Mouse (Mus musculus) adrenal gland, adult 2 months (tissue): ENCODE measurements around the gene Igf2bp2. TPM values are rescaled to one million over a fixed set of nuclear protein-coding genes. Genes with fewer than 3 reads are reported as not detected.

Experiments
- DNase-seq: peaks from one replicate; pipeline ENCODE4 v3.0.0; 2021
- polyA plus RNA-seq: library from polyadenylated mRNA; depleted of rRNA; stranded (reverse); fragments of >200 nt; gene quantifications from 2 replicates; pipeline ENCODE4 v1.2.3, GENCODE M21; 2012
- total RNA-seq, 2 experiments: library from RNA; stranded (reverse); gene quantifications; 2 replicates each; pipeline ENCODE4 v1.2.3; 2021

Gene Igf2bp2
- total and polyA plus RNA-seq, 3 experiments, result 3.5 to 9.0 (median 7.3) TPM

DNA sequence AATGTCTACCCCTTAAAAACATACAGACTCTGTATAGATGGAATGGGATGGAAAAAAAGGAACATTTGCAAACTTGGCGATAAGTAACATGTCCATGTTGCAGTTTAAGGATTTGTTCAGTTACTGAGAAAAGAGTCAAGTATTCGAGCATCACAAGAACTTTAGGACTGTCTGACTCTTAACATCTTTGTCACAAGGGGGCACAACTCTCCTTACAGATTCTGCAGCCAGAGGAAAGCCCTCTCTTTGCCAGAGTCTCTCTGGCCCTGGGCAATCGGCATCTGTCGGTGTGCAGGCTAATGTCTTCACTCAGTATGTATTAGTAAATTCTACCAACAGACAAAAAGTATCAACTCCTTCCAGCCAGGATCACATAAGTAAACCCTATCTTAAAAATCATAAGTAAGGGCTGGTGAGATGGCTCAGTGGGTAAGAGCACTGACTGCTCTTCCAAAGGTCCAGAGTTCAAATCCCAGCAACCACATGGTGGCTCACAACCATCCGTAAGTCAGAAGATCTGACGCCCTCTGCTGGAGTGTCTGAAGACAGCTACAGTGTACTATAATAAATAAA, 57.0 kb downstream of the Igf2bp2 start:
- DNase-seq, result no peak

DNA sequence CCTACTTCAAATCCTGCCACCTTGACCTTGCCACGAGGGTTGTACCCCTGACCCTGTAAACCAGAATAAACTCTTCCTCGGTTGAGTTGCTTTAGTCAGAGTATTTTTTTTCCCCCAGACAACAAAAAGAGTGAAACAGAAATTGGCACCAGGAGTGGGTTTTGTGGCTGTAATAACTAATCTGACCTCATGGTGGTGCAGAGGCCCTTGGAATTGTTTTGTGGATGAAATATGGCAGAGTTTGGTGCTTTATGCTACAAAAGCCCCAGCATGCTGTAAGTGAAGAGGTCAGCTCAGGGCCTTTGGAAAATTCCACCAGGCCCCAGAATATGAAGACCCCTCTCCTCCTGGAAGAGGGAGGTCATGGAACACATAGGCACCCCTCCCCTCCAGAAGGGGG, 63.0 kb downstream of the Igf2bp2 start:
- DNase-seq, result no peak

DNA sequence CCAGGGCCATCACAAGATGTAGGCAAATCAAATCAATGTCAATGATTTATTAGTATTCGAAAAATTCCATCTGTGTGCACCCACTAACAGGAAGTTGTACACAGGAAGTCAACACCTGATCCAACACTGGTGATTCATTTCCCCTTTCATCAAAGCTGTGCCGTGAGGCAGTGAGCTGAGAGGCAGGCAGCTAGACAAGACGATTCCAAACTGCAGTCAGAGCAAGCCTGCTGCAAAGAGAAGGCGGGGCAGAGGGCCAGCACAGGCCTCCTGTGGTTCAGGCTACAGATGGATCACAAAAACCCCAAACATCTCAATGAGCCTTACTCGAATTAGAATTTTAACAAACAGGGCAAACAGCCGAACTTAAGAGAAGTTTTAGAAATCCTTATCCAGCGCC, 65.4 kb downstream of the Igf2bp2 start:
- DNase-seq, result no peak

DNA sequence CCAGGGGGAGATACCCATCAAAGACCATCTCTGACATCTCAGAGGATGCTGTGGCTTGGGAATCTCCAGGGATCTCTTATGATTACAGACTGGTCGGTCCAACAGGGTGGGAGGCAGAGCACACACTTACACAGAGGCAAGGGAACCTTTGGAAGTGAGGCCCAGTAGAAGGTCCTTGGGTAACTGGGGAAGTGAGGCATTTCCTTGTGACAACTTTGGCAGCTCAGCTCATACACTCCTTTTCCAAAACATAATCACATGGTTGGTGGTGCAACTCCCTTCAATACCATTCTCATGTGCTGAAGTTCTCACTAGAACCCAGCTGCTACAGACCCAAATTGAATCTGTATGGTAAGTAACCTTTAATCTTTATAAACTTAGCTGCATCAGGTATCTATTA, 67.3 kb downstream of the Igf2bp2 start:
- no peak for DNase-seq

DNA sequence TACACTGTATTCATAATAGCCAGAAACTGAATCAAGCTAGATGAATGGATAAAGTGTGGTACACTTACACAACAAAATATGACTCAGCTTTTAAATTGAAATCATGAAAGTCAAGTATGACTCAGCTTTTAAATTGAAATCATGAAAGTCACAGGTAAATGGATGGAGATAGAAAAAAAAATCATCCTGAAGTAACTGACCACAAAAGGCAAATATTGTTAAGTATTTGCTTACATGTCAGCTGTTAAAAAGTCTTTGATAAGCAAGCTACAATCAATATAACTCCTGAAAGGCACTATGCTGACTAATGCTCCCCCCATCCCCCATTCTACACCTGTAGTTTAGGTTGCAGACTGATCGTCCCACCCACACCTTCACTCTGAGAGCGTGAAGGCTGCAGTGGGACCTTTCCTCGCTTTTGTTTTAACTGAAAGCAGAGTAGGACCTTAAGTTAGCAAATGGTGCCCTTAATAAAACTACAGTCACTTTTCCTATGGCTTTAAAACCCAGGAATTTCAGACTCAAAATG, 71.8 kb downstream of the Igf2bp2 start:
- DNase-seq, result no peak

DNA sequence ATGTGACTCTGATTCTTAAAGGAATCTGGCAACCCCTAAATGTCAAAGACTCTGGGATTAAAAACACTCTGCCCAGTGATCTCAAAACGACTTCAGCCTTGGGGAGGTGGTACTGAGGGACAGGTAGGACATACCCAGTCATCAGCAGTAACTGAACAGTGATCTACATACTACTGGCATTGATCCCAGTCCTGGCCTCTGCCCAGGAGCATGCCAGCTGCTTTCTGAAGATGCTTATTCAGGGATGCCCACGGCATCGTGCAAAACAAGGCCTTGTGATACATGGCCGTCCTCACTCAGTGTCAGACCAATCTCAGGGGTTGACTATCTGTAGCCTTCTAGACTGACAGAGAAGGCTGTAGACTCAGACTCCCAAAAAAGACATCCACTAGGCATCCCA, 77.7 kb downstream of the Igf2bp2 start:
- DNase-seq, result no peak

DNA sequence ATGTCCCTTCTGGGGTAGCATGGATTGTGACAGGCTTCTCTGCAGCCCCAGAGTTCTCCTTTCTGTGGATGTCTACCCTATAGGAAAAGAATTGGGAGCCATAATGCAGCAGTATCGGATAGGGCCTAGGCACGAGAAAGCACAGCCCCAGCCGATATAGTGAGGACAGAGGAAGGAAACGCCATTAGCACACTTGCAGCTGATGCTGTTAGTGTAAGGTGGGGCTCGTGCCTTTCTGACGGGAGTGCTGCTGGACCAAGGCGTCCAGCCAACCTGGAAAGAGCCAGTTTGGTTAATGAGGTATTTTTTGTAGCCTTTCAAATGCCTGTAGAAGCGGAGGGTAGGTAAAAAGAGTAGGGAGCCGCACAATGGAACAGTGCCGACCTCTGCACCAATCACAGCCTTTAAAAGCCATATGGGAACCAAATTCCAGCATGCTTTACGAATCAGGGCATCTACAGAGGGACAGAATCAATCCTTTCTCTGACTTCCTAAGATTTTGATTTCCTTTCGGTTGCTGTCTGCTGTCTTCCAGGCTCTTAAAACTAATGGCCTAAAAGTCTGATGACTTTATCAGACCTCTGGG, 82.9 kb downstream of the Igf2bp2 start:
- DNase-seq, result no peak

DNA sequence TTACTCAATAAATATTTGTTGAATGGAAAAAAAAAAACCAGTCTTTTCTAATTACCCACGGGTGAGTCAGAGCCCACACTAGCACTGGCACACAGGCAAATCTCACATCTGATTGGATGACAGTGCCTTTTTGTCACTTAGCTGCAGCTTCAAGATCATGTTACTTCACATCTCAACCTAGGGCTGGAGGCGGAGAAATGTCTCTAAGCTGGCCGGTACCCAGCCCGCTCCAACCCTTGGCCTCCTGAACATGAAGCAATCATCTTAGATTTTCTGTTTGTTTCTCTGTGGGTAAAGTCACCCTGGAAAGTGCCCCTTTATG, 86.5 kb downstream of the Igf2bp2 start:
- DNase-seq, result peak; percentile 66

DNA sequence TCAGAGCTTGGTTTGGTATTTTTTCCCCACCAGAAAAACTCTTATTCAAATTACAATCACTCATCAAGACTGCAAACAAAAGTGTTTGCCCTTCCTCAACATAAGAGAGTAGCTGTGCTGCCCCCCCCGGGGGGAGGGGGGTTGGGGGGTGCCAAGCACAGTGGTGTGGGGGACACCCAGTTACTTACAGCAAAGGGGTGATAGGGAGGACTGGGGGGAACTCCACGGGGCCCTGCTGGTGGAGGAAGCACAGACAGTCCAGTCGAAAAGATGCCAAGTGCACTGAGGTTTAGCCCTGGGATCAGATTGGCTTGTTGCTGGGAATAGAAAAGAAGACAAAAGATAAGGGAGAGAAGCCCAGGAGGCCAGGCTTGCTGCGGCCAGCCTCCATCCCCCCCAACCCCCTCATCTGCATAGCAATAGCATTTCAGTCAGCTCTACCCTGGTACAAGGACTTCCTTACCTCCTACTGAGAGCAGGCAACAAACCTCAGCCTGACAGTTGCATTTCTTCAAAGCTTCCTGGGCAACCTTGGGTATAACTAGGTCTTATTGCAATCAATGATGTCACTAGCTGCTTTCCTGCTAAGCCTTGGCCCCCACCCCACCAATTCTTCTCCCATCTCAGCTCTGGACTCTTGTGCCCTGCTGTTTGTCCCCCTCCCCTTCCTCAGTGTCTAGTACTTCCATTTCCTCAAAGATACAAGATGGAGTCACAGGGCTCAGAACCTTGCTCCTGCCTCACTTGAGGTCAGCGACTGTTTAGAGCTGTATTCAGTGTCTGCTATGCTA, 87.1 kb downstream of the Igf2bp2 start:
- no peak for DNase-seq

DNA sequence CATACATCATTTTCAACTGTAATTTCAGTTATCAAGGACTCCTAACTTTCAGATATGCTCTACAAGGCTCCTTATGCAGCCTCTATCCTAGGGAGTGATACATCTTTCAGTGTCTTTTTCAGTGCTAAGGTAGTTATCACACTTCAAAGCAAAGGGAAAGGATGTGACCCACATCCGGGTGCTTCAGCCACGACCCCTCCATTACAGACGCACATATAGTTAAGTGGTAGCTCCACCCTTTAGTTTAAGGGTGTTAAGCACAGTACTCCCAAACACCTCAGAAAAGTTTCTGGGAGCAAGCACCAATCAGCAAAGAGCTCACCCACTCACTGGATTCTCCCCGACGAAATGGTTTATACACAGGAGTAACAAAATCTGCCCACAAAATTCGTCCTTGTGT, 88.0 kb downstream of the Igf2bp2 start:
- DNase-seq, result no peak

DNA sequence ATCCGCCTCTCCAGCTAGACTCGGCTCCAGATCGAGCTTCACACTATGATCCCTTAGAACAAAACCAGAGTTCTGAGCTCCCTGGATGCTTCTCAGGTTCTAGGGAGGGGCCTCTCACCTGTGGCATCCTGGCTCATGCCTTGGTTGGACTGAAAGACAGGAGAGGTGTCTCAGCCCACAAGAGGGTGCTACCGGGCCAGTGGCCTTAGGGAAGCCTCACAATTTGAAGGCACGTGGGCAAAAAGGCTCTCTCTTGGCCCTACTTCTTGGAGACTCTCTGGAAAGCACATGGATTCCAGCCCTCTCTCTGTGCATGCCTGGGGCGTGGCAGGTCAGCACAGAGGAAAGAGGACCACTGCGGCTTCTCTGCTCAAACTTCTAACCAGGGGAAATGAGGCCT, 91.7 kb downstream of the Igf2bp2 start:
- no peak for DNase-seq

DNA sequence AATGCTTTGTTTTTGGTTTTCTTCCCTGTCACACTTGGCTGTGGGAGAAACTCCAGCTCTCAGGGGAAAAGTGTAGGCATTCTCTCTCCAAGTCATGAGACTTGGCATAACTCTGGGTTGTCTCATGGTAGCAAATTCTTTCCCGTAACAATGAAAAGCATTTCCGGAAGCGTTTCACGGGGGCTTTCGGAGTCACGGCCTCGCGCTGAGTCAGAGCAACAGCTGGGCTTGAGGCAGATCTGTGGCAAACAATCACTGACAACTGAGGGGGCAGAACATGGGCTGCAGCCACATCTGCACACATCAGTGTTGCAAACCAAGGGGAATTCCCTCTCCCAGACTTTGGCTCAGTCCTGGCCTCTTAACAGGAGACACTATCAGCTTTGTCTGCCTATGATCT, 95.7 kb downstream of the Igf2bp2 start:
- DNase-seq, result peak; percentile 19

DNA sequence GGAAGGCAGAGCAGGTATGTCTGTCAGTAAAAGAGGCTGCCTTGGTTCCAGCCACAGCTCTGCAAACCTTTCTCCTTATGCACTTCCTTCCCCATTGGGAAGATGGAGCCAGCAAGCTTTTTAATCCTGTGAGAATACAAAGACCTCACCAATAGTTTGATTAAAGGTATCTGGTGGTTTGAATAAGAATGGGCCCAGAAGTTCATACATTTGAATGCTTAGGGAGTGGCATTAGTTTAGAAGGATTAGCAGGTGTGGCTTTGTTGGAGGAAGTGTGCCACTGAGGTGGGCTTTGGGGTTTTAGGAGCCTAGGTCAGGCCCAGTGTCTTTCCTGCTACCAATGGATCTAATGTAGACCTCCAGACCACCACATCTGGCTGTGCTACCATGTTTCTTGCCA, 97.6 kb downstream of the Igf2bp2 start:
- no peak for DNase-seq

DNA sequence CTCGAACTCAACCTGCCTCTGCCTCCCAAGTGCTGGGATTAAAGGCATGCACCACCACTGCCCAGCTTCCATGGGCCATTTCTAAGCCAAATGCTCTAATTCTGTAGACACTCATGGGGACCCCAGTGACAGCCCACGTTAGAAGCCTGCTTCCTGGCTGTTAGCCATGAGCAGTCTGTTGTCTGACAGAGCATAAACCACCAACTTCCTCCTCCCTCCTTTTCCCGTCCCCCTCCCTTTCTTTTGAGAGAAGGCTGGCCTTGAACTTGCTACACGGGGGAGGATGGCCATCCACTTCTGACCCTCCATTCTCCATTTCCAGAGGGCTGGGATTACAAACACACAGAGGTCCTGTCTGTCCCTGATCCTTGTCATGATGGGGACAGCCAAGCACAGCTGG, 100.8 kb downstream of the Igf2bp2 start:
- DNase-seq, result no peak

DNA sequence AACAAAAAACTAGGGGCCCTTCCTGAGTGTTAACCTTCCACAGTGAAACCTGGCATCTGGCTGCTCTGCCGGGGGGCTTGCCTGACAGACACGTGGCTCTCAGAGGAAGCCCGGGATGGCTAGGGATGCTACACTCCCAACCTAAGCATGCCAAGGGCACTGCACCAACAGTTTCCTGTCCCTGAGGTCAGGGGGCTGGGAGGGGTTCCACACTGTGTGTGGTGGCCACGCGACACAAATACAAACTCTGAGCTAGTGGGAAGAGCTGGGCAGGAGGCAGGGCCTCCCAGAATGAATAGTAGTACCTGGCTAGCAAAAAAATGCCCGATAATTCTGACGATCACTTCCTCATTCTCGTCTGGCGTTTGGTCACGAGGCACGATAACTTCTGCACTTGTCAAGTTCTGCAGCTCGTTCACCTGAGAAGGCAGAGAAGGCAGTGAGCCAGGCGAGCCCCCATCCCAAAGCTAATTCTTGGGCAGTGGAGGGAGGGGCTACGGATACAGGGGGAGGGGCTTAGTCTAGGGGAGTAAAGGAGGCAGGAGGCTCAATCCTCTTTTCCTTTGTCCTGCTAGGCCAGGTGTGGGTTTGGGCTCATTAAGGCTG, 101.4 kb downstream of the Igf2bp2 start:
- DNase-seq, result no peak

DNA sequence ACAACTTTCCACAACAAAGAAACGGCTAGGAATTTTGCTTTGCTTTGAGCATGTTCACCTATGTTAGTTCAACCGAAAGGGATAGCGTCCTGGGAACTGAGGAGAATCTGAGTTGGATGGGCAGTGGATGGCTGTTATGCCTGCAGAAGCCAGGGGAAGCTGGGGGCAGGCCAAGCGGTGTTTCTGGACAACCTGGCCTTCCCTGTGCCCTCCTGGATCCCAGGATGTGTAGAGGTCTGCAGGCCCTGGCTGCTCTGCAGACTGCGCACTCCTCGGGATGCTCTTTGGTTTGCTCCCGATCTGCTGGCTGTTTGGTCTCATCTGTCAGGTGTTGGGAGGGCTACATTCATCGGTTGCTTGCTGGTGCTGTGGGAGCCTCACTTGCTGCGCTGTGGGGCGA, 102.7 kb downstream of the Igf2bp2 start:
- DNase-seq, result no peak

DNA sequence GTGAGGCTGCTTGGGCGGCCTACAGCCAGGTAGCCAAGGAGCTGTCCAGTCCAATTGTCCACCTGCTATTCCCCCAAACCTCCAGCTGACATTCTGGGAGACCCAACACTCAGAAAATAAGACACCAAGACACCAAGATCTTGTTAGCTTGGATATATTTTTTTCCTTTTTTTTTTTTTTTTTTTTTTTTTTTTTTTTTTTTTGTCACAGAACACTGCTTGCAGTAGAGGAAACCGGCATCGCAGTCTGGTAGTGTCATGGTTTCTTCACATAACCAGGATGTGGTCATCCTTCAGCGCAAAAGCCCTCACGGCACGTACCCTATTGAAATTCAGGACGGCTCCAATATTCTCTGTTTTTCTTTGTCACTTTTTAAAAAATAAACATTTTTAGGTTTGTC, 104.2 kb downstream of the Igf2bp2 start:
- no peak for DNase-seq

DNA sequence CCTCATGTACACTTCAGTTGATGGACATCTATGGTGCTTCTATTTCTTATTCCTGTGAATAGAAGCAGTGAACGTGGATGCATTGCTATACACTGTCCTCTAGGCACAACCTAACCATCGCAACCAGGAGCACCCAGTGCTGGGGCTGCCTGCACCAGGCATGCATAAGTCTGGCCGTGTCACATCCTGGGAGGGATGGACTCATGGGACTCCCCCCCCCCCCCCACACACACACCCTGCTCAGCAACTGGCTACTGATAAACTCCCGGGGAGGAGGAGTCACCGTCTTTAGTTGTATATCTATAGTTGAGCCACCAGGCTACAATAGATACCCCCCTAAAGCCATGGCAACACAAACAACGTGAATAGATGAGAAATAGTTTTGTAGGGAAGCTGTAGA, 105.6 kb downstream of the Igf2bp2 start:
- DNase-seq, result no peak

DNA sequence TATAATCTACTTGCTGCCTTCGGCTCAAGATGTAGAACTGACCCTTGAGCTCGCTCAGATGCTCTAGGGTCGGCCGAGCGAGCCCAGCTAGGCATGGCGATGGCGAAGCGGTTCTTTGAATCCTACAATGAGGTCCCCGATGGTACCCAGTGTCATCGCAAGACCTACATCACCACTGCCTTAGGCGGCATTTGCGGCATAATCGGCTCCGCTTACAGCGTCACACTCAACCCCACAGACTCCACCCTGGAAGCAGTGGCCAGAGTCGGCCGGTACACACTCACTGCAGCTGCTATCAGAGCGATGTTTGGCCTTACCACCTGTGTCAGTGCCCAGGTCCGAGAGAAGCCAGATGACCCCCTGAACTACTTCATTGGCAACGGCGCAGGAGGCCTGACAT, 109.7 kb downstream of the Igf2bp2 start:
- no peak for DNase-seq

DNA sequence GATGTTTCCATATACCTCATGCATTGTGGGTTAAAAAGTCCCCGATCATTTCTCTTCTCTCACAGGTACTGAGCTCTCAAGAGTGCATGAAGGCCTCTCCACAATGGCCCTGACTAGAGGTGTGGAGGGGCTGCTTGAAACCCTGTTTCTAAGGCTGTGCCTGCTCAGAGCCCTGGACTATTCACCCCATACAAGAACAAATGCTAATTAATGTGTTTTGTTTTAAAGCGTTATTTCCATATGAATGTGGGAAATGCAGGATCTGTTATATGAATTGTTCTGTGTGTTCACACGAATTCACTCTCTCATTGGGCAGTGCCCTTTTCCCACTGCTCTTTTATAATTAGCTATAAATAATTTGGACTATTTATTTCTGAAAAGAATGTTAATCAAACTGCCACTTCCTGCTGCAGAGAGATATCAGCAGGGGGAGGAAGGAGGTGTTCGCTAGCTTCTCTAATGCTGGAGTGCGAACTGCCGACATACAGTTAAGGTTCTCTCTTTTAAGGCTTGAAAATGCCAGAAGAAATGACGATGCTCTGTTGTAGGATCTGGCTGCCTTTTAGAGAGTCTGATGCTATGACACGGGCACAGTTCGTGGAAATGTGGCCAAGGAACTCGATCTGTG, 116.2 kb downstream of the Igf2bp2 start:
- DNase-seq, result no peak

DNA sequence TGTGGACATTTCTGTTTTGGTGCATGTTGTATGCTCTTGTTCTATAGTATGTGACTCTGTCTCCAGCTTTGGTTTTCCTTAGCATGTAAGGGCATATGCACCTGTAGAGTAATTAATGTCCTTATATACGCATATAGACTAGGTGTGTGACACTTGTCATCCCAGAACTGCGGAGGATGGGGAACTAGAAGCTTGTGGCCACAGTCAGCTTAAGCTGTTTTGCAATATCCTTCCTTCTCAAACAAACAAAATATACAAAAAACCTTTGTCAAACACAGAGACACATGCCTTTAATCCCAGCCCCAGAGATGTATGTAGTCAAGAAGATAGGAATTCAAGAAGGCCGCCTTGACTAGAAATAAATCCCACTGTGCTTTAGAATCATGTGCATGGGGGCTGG, 117.2 kb downstream of the Igf2bp2 start:
- DNase-seq, result no peak

DNA sequence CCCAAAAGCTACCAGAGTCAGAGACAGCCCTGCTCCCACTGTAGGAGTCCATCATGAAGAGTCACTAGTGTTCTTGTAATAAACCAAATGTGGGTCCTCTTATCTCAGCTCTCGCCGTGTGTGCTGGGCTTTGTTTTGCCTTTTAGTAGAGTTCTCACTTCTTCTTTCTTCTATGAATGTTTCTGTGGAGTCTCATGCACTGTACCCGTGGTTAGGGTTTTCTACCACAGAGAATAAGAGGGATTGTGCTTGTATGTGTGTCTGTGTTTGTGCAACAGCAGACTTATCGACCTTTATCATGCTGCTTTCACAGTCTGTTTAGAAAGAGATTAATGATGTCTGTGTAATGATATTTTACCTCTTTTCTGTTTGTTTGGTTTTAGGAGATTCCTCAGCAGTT, 119.3 kb downstream of the Igf2bp2 start:
- DNase-seq, result no peak

DNA sequence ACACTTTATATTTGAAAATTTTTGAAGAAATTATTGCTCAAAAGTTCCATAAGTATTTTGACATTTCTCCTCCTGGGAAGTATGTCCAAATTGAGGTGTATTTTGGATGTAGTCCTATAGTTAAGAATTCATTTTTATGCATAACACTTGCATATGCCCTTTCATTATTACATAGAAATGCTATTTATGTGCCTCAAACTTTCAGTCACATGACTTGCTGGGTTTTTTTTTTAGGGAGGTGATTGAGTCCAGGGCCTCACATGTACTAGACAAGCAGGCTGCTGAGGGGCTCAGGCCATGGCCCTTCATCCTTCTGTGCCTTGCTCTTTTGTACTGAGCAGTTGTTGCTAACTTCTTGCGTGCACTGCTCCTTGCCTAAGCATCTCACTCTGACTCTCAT, 123.1 kb downstream of the Igf2bp2 start:
- DNase-seq, result no peak
